Mouse (Mus musculus) heart, postnatal 0 days (tissue): Measurements from ENCODE around the gene Gm14403. TPM values are rescaled to one million over a fixed set of nuclear protein-coding genes. Genes with fewer than 3 reads are reported as not detected.

Source experiments
- polyA plus RNA-seq: library from polyadenylated mRNA; unstranded; fragments of >200 nt; fragmentation: Nextera tagmentation; extraction: Ambion mirVana; gene quantifications from 2 replicates; pipeline ENCODE4 v1.2.1, GENCODE M21; 2015
- total RNA-seq: library from RNA; depleted of rRNA; stranded (reverse); fragments of >200 nt; gene quantifications from 2 replicates; pipeline ENCODE4 v1.2.3, GENCODE M21; 2014; ENCODE audit warnings: low replicate concordance; rRNA removed

The Gm14403 gene
- total and polyA plus RNA-seq, 2 experiments from 2014 or later, result 2.0 to 6.0 TPM

Other genes with a start within 250 kb of the Gm14403 start
- gene Gm14409, start 231.2 kb upstream of the Gm14403 start, total RNA-seq, result not detected in 2 replicates
- not detected in 2 replicates for gene Gm14409, start 231.2 kb upstream of the Gm14403 start, polyA plus RNA-seq
- gene Gm14412, start 173.9 kb upstream of the Gm14403 start, total RNA-seq, result not detected in 2 replicates
- 0.22 and 0.26 TPM in 2 replicates for gene Gm14412, start 173.9 kb upstream of the Gm14403 start, polyA plus RNA-seq
- gene Gm14418, start 99.9 kb upstream of the Gm14403 start, total RNA-seq, result 0.53 and 0.89 TPM in 2 replicates
- gene Gm14418, start 99.9 kb upstream of the Gm14403 start, polyA plus RNA-seq, result 3.7 and 5.7 TPM in 2 replicates
- gene Zfp970, start 33.5 kb upstream of the Gm14403 start, total RNA-seq, result 11.9 TPM in 2 replicates
- 8.3 and 9.1 TPM in 2 replicates for gene Zfp970, start 33.5 kb upstream of the Gm14403 start, polyA plus RNA-seq
- not detected in 2 replicates for gene Gm14406, start 80.0 kb downstream of the Gm14403 start, total RNA-seq
- gene Gm14406, start 80.0 kb downstream of the Gm14403 start, polyA plus RNA-seq, result not detected in 2 replicates